Mouse (Mus musculus) bone marrow, adult 2 months (tissue): ENCODE measurements around the gene Corin.

Experiments
- CTCF ChIP-seq: fragments of 200-500 bp; IDR thresholded peaks from 2 replicates; pipeline ENCODE4 v1.5.1; 2011; ENCODE audit warnings: low read length, control low read depth; ENCODE audit not compliant: control insufficient read depth, insufficient read depth
- POLR2A ChIP-seq: fragments of 200-500 bp; IDR thresholded peaks from 2 replicates; pipeline ENCODE4 v1.6.1; 2011; ENCODE audit warnings: low read depth, mild to moderate bottlenecking, control low read depth, low read length, borderline replicate concordance; ENCODE audit not compliant: control insufficient read depth

- no peak for TF ChIP-seq CTCF
- no peak for TF ChIP-seq POLR2A
Observed at GRCm38 (mm10) chr5:72513808-72514207, 9.5 kb upstream of the Corin start.
